10 mouse cellular contexts compared by ENCODE assay signal in genomic region chr16:18213689-18214088, GRCm38 (mm10). TPM values are rescaled to one million over a fixed set of nuclear protein-coding genes. Genes with fewer than 3 reads are reported as not detected.
DNase-seq lines count a peak whose midpoint lies in the region; ATAC-seq and TF ChIP-seq lines count a peak whose summit lies in the region.
"Had no signal": no experiment of that assay in that cellular context is flagged by ENCODE, and none has a peak within 500 bp of the region (broad histone marks: within the 10 kb centered on the region; RNA-seq: fewer than 3 reads in every experiment).

No protein-coding gene starts in this region.

- peak overlapping the region; percentile 31 for H3K4me3 ChIP-seq in hindbrain, embryonic 13.5 days
- peak overlapping the region; percentile 35 for H3K4me3 ChIP-seq in midbrain, embryonic 12.5 days
- H3K4me3 ChIP-seq in stomach, postnatal 0 days (ENCODE audit: low read depth, low read length) = no peak overlapping the region

- peak; percentile 91 for ATAC-seq in hindbrain, embryonic 13.5 days (ENCODE audit: low FRiP score)
- peak; percentile 96 for ATAC-seq in midbrain, embryonic 12.5 days (ENCODE audit: low FRiP score, low read depth)
- 0 out of 2 replicates have a peak, but pooled peaks have one; percentile 24 for ATAC-seq in stomach, postnatal 0 days (ENCODE audit: low FRiP score, low TSS enrichment)
- no peak for ATAC-seq in granulocyte monocyte progenitor cell, adult 5-6 weeks (replicated peaks; ENCODE audit: poor library complexity, severe bottlenecking)

- H3K27ac ChIP-seq in hindbrain, embryonic 13.5 days = peak overlapping the region; percentile 90
- H3K27ac ChIP-seq in midbrain, embryonic 12.5 days (replicated peaks) = peak overlapping the region; percentile 91
- H3K27ac ChIP-seq in stomach, postnatal 0 days (replicated peaks) = no peak overlapping the region
- H3K27ac ChIP-seq: macrophage had no signal

- peak overlapping the region; percentile 55 for H3K4me2 ChIP-seq in hindbrain, embryonic 13.5 days
- H3K4me2 ChIP-seq in midbrain, embryonic 12.5 days (replicated peaks) = peak overlapping the region; percentile 49
- no peak overlapping the region for H3K4me2 ChIP-seq in stomach, postnatal 0 days (replicated peaks; ENCODE audit: low read depth)

- TF ChIP-seq CTCF in stomach, postnatal 0 days (IDR thresholded peaks at IDR 0.05; ENCODE audit: low read depth) = no peak

- 0 out of 2 replicates have a peak, but pooled peaks cover 4% of the 10 kb centered on the region for H3K27me3 ChIP-seq in hindbrain, embryonic 13.5 days
- peaks cover 19% of the 10 kb centered on the region for H3K27me3 ChIP-seq in midbrain, embryonic 12.5 days
- H3K27me3 ChIP-seq in stomach, postnatal 0 days (ENCODE audit: control insufficient read depth, insufficient read depth, low read length) = no peaks in the 10 kb centered on the region; the same call in 1 of the 2 replicates

- 16% methylated on average over 6 of the region's 6 CpGs for WGBS in hindbrain, embryonic 13.5 days
- WGBS in midbrain, embryonic 12.5 days = 12% methylated on average over 6 of the region's 6 CpGs
- WGBS in stomach, postnatal 0 days = 67% methylated on average over 6 of the region's 6 CpGs

- H3K36me3 ChIP-seq in hindbrain, embryonic 13.5 days = no peaks in the 10 kb centered on the region
- H3K36me3 ChIP-seq in midbrain, embryonic 12.5 days = no peaks in the 10 kb centered on the region
- no peaks in the 10 kb centered on the region for H3K36me3 ChIP-seq in stomach, postnatal 0 days (ENCODE audit: control insufficient read depth, insufficient read depth, low read length)
- H3K36me3 ChIP-seq: G1E had no signal

- peak; percentile 10 for DNase-seq in thymus, postnatal 14 days
- DNase-seq in thymus, postnatal 10 days (ENCODE audit: low spot score in 2 of 2) = no peak
- DNase-seq in stomach, postnatal 0 days (ENCODE audit: low spot score) = no peak
- no peak for DNase-seq in lung, postnatal 25 days (ENCODE audit: low spot score)
- DNase-seq in adrenal gland, postnatal 10 days = no peak

- H3K9ac ChIP-seq in hindbrain, embryonic 13.5 days = peak overlapping the region; percentile 59
- H3K9ac ChIP-seq in midbrain, embryonic 12.5 days (replicated peaks) = peak overlapping the region; percentile 52; the same call in 1 of the 2 replicates
- no peak overlapping the region for H3K9ac ChIP-seq in stomach, postnatal 0 days (ENCODE audit: low read length)

- H3K4me1 ChIP-seq in hindbrain, embryonic 13.5 days (replicated peaks) = peaks cover 56% of the 10 kb centered on the region
- peaks cover 40% of the 10 kb centered on the region for H3K4me1 ChIP-seq in midbrain, embryonic 12.5 days
- no peaks in the 10 kb centered on the region for H3K4me1 ChIP-seq in stomach, postnatal 0 days (replicated peaks; ENCODE audit: control insufficient read depth, insufficient read depth)

- no peaks in the 10 kb centered on the region for H3K9me3 ChIP-seq in hindbrain, embryonic 13.5 days
- no peaks in the 10 kb centered on the region for H3K9me3 ChIP-seq in midbrain, embryonic 12.5 days
- no peaks in the 10 kb centered on the region for H3K9me3 ChIP-seq in stomach, postnatal 0 days (ENCODE audit: control insufficient read depth, low read length)
- H3K9me3 ChIP-seq: G1E had no signal

- TF ChIP-seq EP300 in stomach, postnatal 0 days (optimal IDR thresholded peaks at IDR 0.05) = no peak

RNA-seq across cellular contexts. Expression of gene Ccdc188, which starts 4.0 kb away (rescaled TPM):
- not detected in 2 replicates for polyA plus RNA-seq in hindbrain, embryonic 13.5 days (2015; fragmentation: Nextera tagmentation; extraction: Ambion mirVana)
- not detected in 2 replicates for polyA plus RNA-seq in midbrain, embryonic 12.5 days (2016; fragmentation: Nextera tagmentation; extraction: Ambion mirVana)
- not detected in 2 replicates for polyA plus RNA-seq in stomach, postnatal 0 days (2015; fragmentation: Nextera tagmentation; extraction: Ambion mirVana)
- not detected in 2 replicates for total RNA-seq in granulocyte monocyte progenitor cell, adult 5-6 weeks (2014; fragmentation: Nextera tagmentation)
- not detected in 2 replicates for total RNA-seq in granulocyte monocyte progenitor cell, adult 5-6 weeks (2017)
- total RNA-seq in adrenal gland, postnatal 10 days (2021) = not detected
- total RNA-seq: G1E had no signal
- polyA plus RNA-seq: G1E, macrophage had no signal

RNA-seq across cellular contexts. Expression of gene Zdhhc8, which starts 21.2 kb away (rescaled TPM):
- 11.9 and 12.2 TPM in 2 replicates for polyA plus RNA-seq in hindbrain, embryonic 13.5 days (2015; fragmentation: Nextera tagmentation; extraction: Ambion mirVana)
- polyA plus RNA-seq in midbrain, embryonic 12.5 days (2016; fragmentation: Nextera tagmentation; extraction: Ambion mirVana) = 15.0 and 16.6 TPM in 2 replicates
- 6.8 and 7.8 TPM in 2 replicates for polyA plus RNA-seq in stomach, postnatal 0 days (2015; fragmentation: Nextera tagmentation; extraction: Ambion mirVana)
- total RNA-seq in granulocyte monocyte progenitor cell, adult 5-6 weeks (2014; fragmentation: Nextera tagmentation) = 9.7 and 11.4 TPM in 2 replicates
- 2.3 and 3.6 TPM in 2 replicates for total RNA-seq in granulocyte monocyte progenitor cell, adult 5-6 weeks (2017)
- 10 to 100 TPM; 18.9 to 20.5 TPM for total RNA-seq in adrenal gland, postnatal 10 days (2021)

RNA-seq across cellular contexts. Expression of gene Trmt2a, which starts 34.8 kb away (rescaled TPM):
- polyA plus RNA-seq in hindbrain, embryonic 13.5 days (2015; fragmentation: Nextera tagmentation; extraction: Ambion mirVana) = 95.8 and 98.7 TPM in 2 replicates
- polyA plus RNA-seq in midbrain, embryonic 12.5 days (2016; fragmentation: Nextera tagmentation; extraction: Ambion mirVana) = 112 and 120 TPM in 2 replicates
- 35.4 and 39.8 TPM in 2 replicates for polyA plus RNA-seq in stomach, postnatal 0 days (2015; fragmentation: Nextera tagmentation; extraction: Ambion mirVana)
- 153 and 177 TPM in 2 replicates for total RNA-seq in granulocyte monocyte progenitor cell, adult 5-6 weeks (2014; fragmentation: Nextera tagmentation)
- total RNA-seq in granulocyte monocyte progenitor cell, adult 5-6 weeks (2017) = 99.7 and 109 TPM in 2 replicates
- total RNA-seq in adrenal gland, postnatal 10 days (2021) = 10 to 100 TPM; 34.2 to 46.7 TPM

RNA-seq across cellular contexts. Expression of gene Ranbp1, which starts 34.8 kb away (rescaled TPM):
- polyA plus RNA-seq in hindbrain, embryonic 13.5 days (2015; fragmentation: Nextera tagmentation; extraction: Ambion mirVana) = 444 and 462 TPM in 2 replicates
- polyA plus RNA-seq in midbrain, embryonic 12.5 days (2016; fragmentation: Nextera tagmentation; extraction: Ambion mirVana) = 869 and 888 TPM in 2 replicates
- 236 and 273 TPM in 2 replicates for polyA plus RNA-seq in stomach, postnatal 0 days (2015; fragmentation: Nextera tagmentation; extraction: Ambion mirVana)
- 485 and 506 TPM in 2 replicates for total RNA-seq in granulocyte monocyte progenitor cell, adult 5-6 weeks (2014; fragmentation: Nextera tagmentation)
- total RNA-seq in granulocyte monocyte progenitor cell, adult 5-6 weeks (2017) = 446 and 556 TPM in 2 replicates
- total RNA-seq in adrenal gland, postnatal 10 days (2021) = 100 to 1,000 TPM; 123 to 127 TPM

RNA-seq across cellular contexts. Expression of gene Gm49776, which starts 44.4 kb away (rescaled TPM):
- polyA plus RNA-seq in hindbrain, embryonic 13.5 days (2015; fragmentation: Nextera tagmentation; extraction: Ambion mirVana) = 3.3 TPM in 1 of 2 replicates, not detected in the other
- polyA plus RNA-seq in midbrain, embryonic 12.5 days (2016; fragmentation: Nextera tagmentation; extraction: Ambion mirVana) = 1.9 and 3.3 TPM in 2 replicates
- 0.67 and 1.8 TPM in 2 replicates for polyA plus RNA-seq in stomach, postnatal 0 days (2015; fragmentation: Nextera tagmentation; extraction: Ambion mirVana)
- total RNA-seq in granulocyte monocyte progenitor cell, adult 5-6 weeks (2014; fragmentation: Nextera tagmentation) = 2.1 TPM in 1 of 2 replicates, not detected in the other
- total RNA-seq in granulocyte monocyte progenitor cell, adult 5-6 weeks (2017) = not detected in 2 replicates
- total RNA-seq in adrenal gland, postnatal 10 days (2021) = not detected
- total RNA-seq: G1E had no signal
- polyA plus RNA-seq: G1E, macrophage had no signal
